Mouse (Mus musculus): ENCODE measurements around the gene Izumo4. TPM values are rescaled to one million over a fixed set of nuclear protein-coding genes. Genes with fewer than 3 reads are reported as not detected.

Izumo4 gene
- total and polyA plus RNA-seq, 3 experiments, result 2.7 to 9.6 (median 5.9) TPM

DNA sequence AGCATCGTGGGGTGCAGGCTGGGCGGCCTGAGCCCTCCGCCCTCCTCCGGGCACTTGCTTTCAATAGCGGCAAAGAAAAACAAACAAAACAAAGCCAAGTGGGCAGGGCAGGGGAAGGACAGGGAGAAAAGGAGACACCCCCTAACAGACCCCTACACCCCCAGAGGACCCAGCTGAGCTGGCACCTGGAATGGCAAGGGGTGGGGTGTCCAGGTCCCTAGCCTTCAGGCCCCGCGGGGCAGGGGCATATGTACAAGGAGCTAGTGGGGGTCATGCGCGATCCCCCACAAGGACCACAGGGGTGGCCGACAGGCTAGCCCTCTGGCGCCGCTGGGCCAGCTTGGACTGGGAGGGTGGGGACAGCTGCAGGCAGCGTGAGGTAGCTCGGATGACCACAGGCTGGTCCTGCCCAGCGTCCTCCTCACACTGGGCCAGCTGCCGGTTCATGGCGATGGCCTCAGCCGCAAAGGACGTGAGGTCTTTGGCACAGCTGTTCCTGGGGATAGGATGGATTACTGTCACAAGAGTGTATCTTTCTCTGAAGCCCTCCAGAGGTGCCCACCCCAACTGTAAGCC is 35.1 kb upstream of the Izumo4 start:
- no peak overlapping the region for H3K9ac ChIP-seq (ENCODE audit: insufficient read depth, low read depth)
- H3K4me1 ChIP-seq (ENCODE audit: control insufficient read depth in 1 of 2, insufficient read depth in 2 of 2), result peaks cover 13 to 84% of the 10 kb centered on the region in 2 experiments
- dilution Hi-C loops (cut with MboI; ENCODE audit: extremely low pct_ligation_motif_present, extremely low pct_unique_long_range_greater_than_20kb, low sequenced_read_pairs) (no loop called here), in situ Hi-C loops (cut with MboI; ENCODE audit: low pct_ligation_motif_present, low pct_unique_long_range_greater_than_20kb, low sequenced_read_pairs) (no loop called here)
- no peaks in the 10 kb centered on the region for H3K27me3 ChIP-seq (replicated peaks)
- H3K79me2 ChIP-seq (replicated peaks; ENCODE audit: control insufficient read depth, extremely low read depth, insufficient read depth, poor library complexity, severe bottlenecking), result no peaks in the 10 kb centered on the region
- no peak for TF ChIP-seq NELFE (IDR thresholded peaks at IDR 0.05; ENCODE audit: low read depth, low read length)
- no peak for TF ChIP-seq POLR2A (IDR thresholded peaks at IDR 0.05; ENCODE audit: low read depth, low read length)
- no peak for TF ChIP-seq IRF4 (IDR thresholded peaks at IDR 0.05; ENCODE audit: low read depth, low read length)
- TF ChIP-seq JUND (conservative IDR thresholded peaks at IDR 0.05; ENCODE audit: low read depth, low read length), result no peak
- no peak for TF ChIP-seq ZMIZ1 (IDR thresholded peaks at IDR 0.05; ENCODE audit: low read depth, low read length)
- no peak for TF ChIP-seq SMC3 (IDR thresholded peaks at IDR 0.05; ENCODE audit: low read depth, low read length)
- no peak for TF ChIP-seq KAT2A (IDR thresholded peaks at IDR 0.05; ENCODE audit: insufficient replicate concordance, low read length)
- TF ChIP-seq E2F4 (IDR thresholded peaks at IDR 0.05; ENCODE audit: insufficient replicate concordance, low read depth, low read length), result no peak
- TF ChIP-seq PAX5 (IDR thresholded peaks at IDR 0.05; ENCODE audit: low read length), result no peak
- TF ChIP-seq JUN (IDR thresholded peaks at IDR 0.05; ENCODE audit: insufficient read depth, low read depth, low read length), result no peak
- no peak for TF ChIP-seq MAFK (IDR thresholded peaks at IDR 0.05; ENCODE audit: insufficient replicate concordance, low read length)
- no peak for TF ChIP-seq RAD21 (IDR thresholded peaks at IDR 0.05; ENCODE audit: low read depth, low read length)
- TF ChIP-seq TCF12 (IDR thresholded peaks at IDR 0.05; ENCODE audit: low read depth, low read length), result no peak
- no peak for TF ChIP-seq GABPA (IDR thresholded peaks at IDR 0.05; ENCODE audit: insufficient replicate concordance, low read depth, low read length)
- no peak for TF ChIP-seq MAX (IDR thresholded peaks at IDR 0.05; ENCODE audit: low read length)
- TF ChIP-seq ZKSCAN1 (IDR thresholded peaks at IDR 0.05; ENCODE audit: borderline replicate concordance, low read depth, low read length), result no peak
- no peak for TF ChIP-seq MAZ (IDR thresholded peaks at IDR 0.05; ENCODE audit: low read depth, low read length)
- TF ChIP-seq CHD2 (IDR thresholded peaks at IDR 0.05; ENCODE audit: low read length), result no peak
- no peak for TF ChIP-seq HCFC1 (IDR thresholded peaks at IDR 0.05; ENCODE audit: low read depth, low read length)
- TF ChIP-seq CTCF (conservative IDR thresholded peaks at IDR 0.05 in 1 of 2, IDR thresholded peaks at IDR 0.05 in 1 of 2; ENCODE audit: low read depth in 2 of 2, low read length in 2 of 2), result no peak
- DNase-seq (ENCODE audit: extremely low read depth), result no peak
- peaks cover 63 to 68% of the 10 kb centered on the region in 2 experiments for H3K36me3 ChIP-seq (replicated peaks in 1 of 2; ENCODE audit: control insufficient read depth in 1 of 2, insufficient read depth in 1 of 2, low read length in 1 of 2)
- no peak overlapping the region; the same call in 1 of the 2 replicates for H3K27ac ChIP-seq (ENCODE audit: insufficient read depth, low read depth)
- no peak overlapping the region for H3K4me3 ChIP-seq (replicated peaks in 1 of 3; ENCODE audit: low read depth in 2 of 3, low read length in 2 of 3, poor library complexity in 1 of 3)
- H3K9me3 ChIP-seq (replicated peaks; ENCODE audit: low read length), result no peaks in the 10 kb centered on the region
- H3K4me2 ChIP-seq (ENCODE audit: insufficient read depth, low read depth, poor library complexity, severe bottlenecking), result no peak overlapping the region

DNA sequence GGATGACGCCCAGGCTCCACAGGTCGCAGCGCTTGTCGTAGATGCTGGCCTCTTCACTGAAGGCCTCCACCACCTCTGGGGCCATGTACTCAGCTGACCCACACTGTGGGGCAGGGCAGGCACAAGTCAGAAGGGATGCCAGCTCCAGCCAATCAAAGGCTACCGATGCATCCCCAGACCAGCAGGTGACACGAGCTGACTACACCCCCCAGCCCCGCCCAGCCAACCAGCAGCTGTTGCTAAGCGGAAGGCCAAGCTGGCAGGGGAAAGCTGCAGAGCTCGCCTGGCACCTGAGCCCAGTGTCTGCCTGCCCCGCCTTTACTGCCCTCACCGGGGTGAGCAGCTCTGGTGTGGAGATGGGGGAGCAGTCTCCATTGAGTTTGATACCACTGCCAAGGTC is 33.4 kb upstream of the Izumo4 start:
- Histone ChIP-seq H3K4me2 (ENCODE audit: insufficient read depth, low read depth, poor library complexity, severe bottlenecking) (no peak overlapping the region), H3K4me3 (replicated peaks in 1 of 3; ENCODE audit: low read depth in 2 of 3, low read length in 2 of 3, poor library complexity in 1 of 3) (no peak overlapping the region), H3K9ac (ENCODE audit: insufficient read depth, low read depth) (no peak overlapping the region), H3K36me3 (replicated peaks in 1 of 2; ENCODE audit: control insufficient read depth in 1 of 2, insufficient read depth in 1 of 2, low read length in 1 of 2) (peaks cover 74 to 85% of the 10 kb centered on the region in 2 experiments), H3K79me2 (replicated peaks; ENCODE audit: control insufficient read depth, extremely low read depth, insufficient read depth, poor library complexity, severe bottlenecking) (peaks cover 16% of the 10 kb centered on the region), H3K27ac (ENCODE audit: insufficient read depth, low read depth) (no peak overlapping the region), H3K4me1 (ENCODE audit: control insufficient read depth in 1 of 2, insufficient read depth in 2 of 2) (peaks cover 13 to 85% of the 10 kb centered on the region in 2 experiments; a peak in 3 of 4 replicates), H3K27me3 (replicated peaks) (no peaks in the 10 kb centered on the region), H3K9me3 (replicated peaks; ENCODE audit: low read length) (no peaks in the 10 kb centered on the region)
- TF ChIP-seq UBTF (IDR thresholded peaks at IDR 0.05; ENCODE audit: low read depth, low read length) (no peak), RAD21 (IDR thresholded peaks at IDR 0.05; ENCODE audit: low read depth, low read length) (no peak), CTCF (conservative IDR thresholded peaks at IDR 0.05 in 1 of 2, IDR thresholded peaks at IDR 0.05 in 1 of 2; ENCODE audit: low read depth in 2 of 2, low read length in 2 of 2) (no peak), ZMIZ1 (IDR thresholded peaks at IDR 0.05; ENCODE audit: low read depth, low read length) (no peak), NELFE (IDR thresholded peaks at IDR 0.05; ENCODE audit: low read depth, low read length) (no peak)
- dilution Hi-C loops (cut with MboI; ENCODE audit: extremely low pct_ligation_motif_present, extremely low pct_unique_long_range_greater_than_20kb, low sequenced_read_pairs) (no loop called here), in situ Hi-C loops (cut with MboI; ENCODE audit: low pct_ligation_motif_present, low pct_unique_long_range_greater_than_20kb, low sequenced_read_pairs) (no loop called here)
- DNase-seq (ENCODE audit: extremely low read depth), result no peak

Measured in CH12.LX (cell line).